Mouse (Mus musculus) liver, adult 2 months (tissue): ENCODE measurements around the gene Cd164. TPM values are rescaled to one million over a fixed set of nuclear protein-coding genes. Genes with fewer than 3 reads are reported as not detected.

Experiments used
- DNase-seq: peaks from one replicate; pipeline ENCODE4 v3.0.0-alpha.2; 2011; ENCODE audit warnings: low read depth, low spot score; ENCODE audit errors: extremely low read depth
- H3K27ac ChIP-seq: fragments of 200-500 bp; replicated peaks from 2 replicates; pipeline ENCODE4 v1.5.1; 2012; ENCODE audit warnings: low read depth, mild to moderate bottlenecking, control low read depth, inconsistent platforms, low read length; ENCODE audit not compliant: insufficient read depth
- H3K27me3 ChIP-seq: fragments of 200-500 bp; 2 replicates; pipeline ENCODE4 v1.6.1; 2012; ENCODE audit warnings: mild to moderate bottlenecking, moderate library complexity, low read length, inconsistent platforms; ENCODE audit not compliant: control insufficient read depth, insufficient read depth
- H3K36me3 ChIP-seq: fragments of 200-500 bp; 2 replicates; pipeline ENCODE4 v1.6.1; 2012; ENCODE audit warnings: low read length, inconsistent platforms; ENCODE audit not compliant: control insufficient read depth, insufficient read depth
- H3K4me1 ChIP-seq: fragments of 200-500 bp; 2 replicates; pipeline ENCODE4 v1.6.1; 2011; ENCODE audit warnings: low read length; ENCODE audit not compliant: control insufficient read depth, insufficient read depth
- H3K4me3 ChIP-seq: fragments of 200-500 bp; 2 replicates; pipeline ENCODE4 v1.5.1; 2011; ENCODE audit warnings: low read depth, mild to moderate bottlenecking, control low read depth, low read length, moderate library complexity; ENCODE audit not compliant: insufficient read depth
- H3K79me2 ChIP-seq: fragments of 200-500 bp; 2 replicates; pipeline ENCODE4 v1.6.1; 2012; ENCODE audit warnings: inconsistent platforms, mild to moderate bottlenecking, low read length, moderate library complexity; ENCODE audit not compliant: control insufficient read depth, insufficient read depth
- H3K9ac ChIP-seq: fragments of 200-500 bp; 2 replicates; pipeline ENCODE4 v1.6.1; 2012; ENCODE audit warnings: low read depth, mild to moderate bottlenecking, control low read depth, inconsistent platforms, low read length
- CTCF ChIP-seq: fragments of 200-500 bp; IDR thresholded peaks from 2 replicates; pipeline ENCODE4 v1.5.1; 2011; ENCODE audit warnings: low read depth, low read length, control low read depth
- POLR2A ChIP-seq: fragments of 200-500 bp; IDR thresholded peaks from 2 replicates; pipeline ENCODE4 v1.6.1; 2011; ENCODE audit warnings: low read length, control low read depth; ENCODE audit not compliant: insufficient read depth; ENCODE audit errors: extremely low read depth
- WGBS: fragments of 180-500 bp; shearing (Covaris S2); methylation state at CpG from one replicate; pipeline ENCODE4 v1.1.7; 2018; 5-methylcytosine and 5-hydroxymethylcytosine counted together
- polyA plus RNA-seq: library from polyadenylated mRNA; depleted of rRNA; stranded (reverse); fragments of >200 nt; gene quantifications from 2 replicates; pipeline ENCODE4 v1.2.3, GENCODE M21; 2012
- total RNA-seq: library from RNA; depleted of rRNA; stranded (reverse); fragments of >200 nt; gene quantifications from 2 replicates; pipeline ENCODE4 v1.2.3, GENCODE M21; 2014

The Cd164 gene
- total and polyA plus RNA-seq, 2 experiments: 155 to 182 TPM

- no peak overlapping the region for H3K4me3 ChIP-seq
- H3K27me3 ChIP-seq: no peaks in the 10 kb centered on the region
- H3K36me3 ChIP-seq: no peaks in the 10 kb centered on the region
- H3K9ac ChIP-seq: no peak overlapping the region
- WGBS: 79% methylated on average over 1 of the region's 1 CpGs
- no peak for DNase-seq
- H3K27ac ChIP-seq: no peak overlapping the region
- H3K79me2 ChIP-seq: no peaks in the 10 kb centered on the region
- H3K4me1 ChIP-seq: peaks cover 2% of the 10 kb centered on the region; the same call in 1 of the 2 replicates
- TF ChIP-seq POLR2A (no peak), CTCF (no peak)
These were observed 44.2 kb upstream of the Cd164 start for GRCm38 (mm10) chr10:41474981-41475391.

GRCm38 (mm10) chr10:41476171-41477017 lies 42.8 kb upstream of the Cd164 start, which contains the start of gene Mical1:
Gene Mical1, plus strand, starts transcription at chr10:41476314.
- H3K27me3 ChIP-seq: no peaks in the 10 kb centered on the region
- H3K4me1 ChIP-seq: peaks cover 2% of the 10 kb centered on the region; the same call in 1 of the 2 replicates
- no peaks in the 10 kb centered on the region for H3K79me2 ChIP-seq
- H3K36me3 ChIP-seq: no peaks in the 10 kb centered on the region
- DNase-seq: no peak
- H3K9ac ChIP-seq: peak within 1 kb of the TSS; percentile 49
- 9% methylated on average over 35 of the region's 35 CpGs for WGBS
- TF ChIP-seq POLR2A (0 out of 2 replicates have a peak, but pooled peaks have one; percentile 13), CTCF (no peak)
- peak within 1 kb of the TSS; percentile 49 for H3K4me3 ChIP-seq
- H3K27ac ChIP-seq: no peak within 1 kb of the TSS

DNA sequence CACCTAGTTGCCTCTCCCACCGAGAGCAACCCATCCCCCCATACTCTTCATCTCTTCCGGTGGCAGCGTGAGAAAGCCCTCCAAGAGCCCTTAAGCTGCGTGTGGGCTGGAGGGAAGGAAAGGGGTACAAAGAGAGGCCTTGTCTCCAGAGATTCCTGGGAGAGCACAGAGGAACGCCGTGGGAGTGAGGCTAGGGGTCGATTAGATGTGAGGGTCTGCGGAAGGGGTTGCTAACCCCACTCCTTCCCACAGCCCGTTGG lies 42.3 kb upstream of the Cd164 start:
- H3K36me3 ChIP-seq: no peaks in the 10 kb centered on the region
- H3K4me1 ChIP-seq: peaks cover 2% of the 10 kb centered on the region; the same call in 1 of the 2 replicates
- WGBS: 6% methylated on average over 9 of the region's 9 CpGs
- H3K27ac ChIP-seq: no peak overlapping the region
- H3K79me2 ChIP-seq: no peaks in the 10 kb centered on the region
- peak overlapping the region; percentile 49; the same call in 1 of the 2 replicates for H3K4me3 ChIP-seq
- no peak for DNase-seq
- no peaks in the 10 kb centered on the region for H3K27me3 ChIP-seq
- TF ChIP-seq CTCF: no peak
- no peak for TF ChIP-seq POLR2A
- peak overlapping the region; percentile 36; the same call in 1 of the 2 replicates for H3K9ac ChIP-seq

DNA sequence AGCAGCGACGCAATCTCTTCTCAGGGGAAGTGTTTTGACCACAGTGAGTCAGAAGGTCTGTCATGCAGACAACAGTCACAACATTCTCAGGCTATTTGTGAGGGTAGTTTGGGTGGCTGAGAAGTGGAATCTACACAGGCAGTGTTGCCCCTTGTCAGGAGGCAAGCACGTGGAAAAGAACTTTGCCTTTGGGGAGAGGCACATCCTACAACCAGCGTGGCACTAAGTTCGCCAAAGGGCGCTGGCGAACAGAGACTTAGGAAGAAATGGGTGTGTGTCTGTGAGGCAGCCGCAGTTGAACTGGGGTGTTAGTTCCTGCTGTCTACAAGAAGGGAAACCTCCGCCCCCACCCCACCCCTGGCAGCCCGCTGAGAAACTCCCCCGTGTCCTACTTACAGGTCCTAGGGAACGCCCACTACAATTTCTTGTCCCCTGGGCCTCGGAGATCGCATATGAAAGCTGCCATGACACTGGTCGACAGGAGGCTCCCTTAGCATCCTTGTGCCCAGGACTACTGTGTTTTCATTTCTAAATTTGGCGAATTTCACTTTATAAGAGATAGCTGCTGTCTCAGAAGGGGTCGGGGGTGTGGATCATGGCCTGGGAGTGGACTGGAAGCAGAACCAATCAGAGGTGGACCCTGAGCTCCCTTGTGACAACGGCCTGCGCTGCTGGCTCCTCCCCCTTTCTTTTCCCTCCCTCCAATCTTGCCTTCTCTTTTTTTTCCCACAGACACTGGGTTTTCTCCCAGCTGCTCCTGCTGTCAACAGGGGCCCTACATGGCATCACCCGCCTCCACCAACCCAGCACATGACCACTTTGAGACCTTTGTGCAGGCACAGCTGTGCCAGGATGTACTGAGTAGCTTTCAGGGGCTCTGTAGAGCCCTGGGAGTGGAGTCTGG lies 41.7 kb upstream of the Cd164 start:
- Histone ChIP-seq H3K4me3 (peak overlapping the region; percentile 49; the same call in 1 of the 2 replicates), H3K79me2 (no peaks in the 10 kb centered on the region), H3K27me3 (no peaks in the 10 kb centered on the region), H3K4me1 (peaks cover 2% of the 10 kb centered on the region; the same call in 1 of the 2 replicates), H3K36me3 (no peaks in the 10 kb centered on the region), H3K27ac (no peak overlapping the region), H3K9ac (peak overlapping the region; percentile 36; the same call in 1 of the 2 replicates)
- TF ChIP-seq CTCF: no peak
- no peak for TF ChIP-seq POLR2A
- DNase-seq: peak; percentile 31
- WGBS: 21% methylated on average over 20 of the region's 20 CpGs

DNA sequence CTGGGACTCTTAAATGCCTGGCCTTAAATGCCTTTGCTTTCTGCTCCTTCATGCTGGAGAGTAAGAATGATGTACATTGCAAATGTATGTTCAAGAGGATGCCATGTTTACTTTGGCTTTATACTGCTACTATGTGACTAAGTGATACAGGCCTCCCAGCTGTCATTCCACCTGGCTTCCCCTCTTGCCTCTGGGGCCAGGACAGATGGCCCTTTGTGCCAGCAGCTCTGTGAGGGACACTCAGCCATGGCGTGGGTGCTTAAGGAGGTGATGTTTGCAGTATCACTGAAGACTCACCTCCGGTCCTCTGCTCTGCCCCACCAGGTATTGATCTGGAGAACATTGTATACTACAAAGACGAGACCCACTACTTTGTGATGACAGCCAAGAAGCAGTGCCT lies 39.3 kb upstream of the Cd164 start:
- Histone ChIP-seq H3K27me3 (no peaks in the 10 kb centered on the region), H3K4me3 (no peak overlapping the region), H3K9ac (no peak overlapping the region), H3K4me1 (no peaks in the 10 kb centered on the region), H3K27ac (no peak overlapping the region), H3K79me2 (no peaks in the 10 kb centered on the region), H3K36me3 (no peaks in the 10 kb centered on the region)
- no peak for DNase-seq
- no peak for TF ChIP-seq POLR2A
- TF ChIP-seq CTCF: no peak
- 91% methylated on average over 3 of the region's 3 CpGs for whole genome bisulfite sequencing
